Mouse (Mus musculus) heart, embryonic 11.5 days (tissue): ENCODE results near the gene Plod1. TPM values are rescaled to one million over a fixed set of nuclear protein-coding genes. Genes with fewer than 3 reads are reported as not detected.

Experiments used
- ATAC-seq: fragments of 200-750 bp; cut with Nextera tagmentation; replicated peaks from 2 replicates; pipeline ENCODE4 v1.8.0; 2017; ENCODE audit warnings: moderate library complexity; ENCODE audit not compliant: insufficient number of reproducible peaks, low FRiP score, low TSS enrichment
- H3K27ac ChIP-seq: fragments of 300-500 bp; sonication (generic); 2 replicates; pipeline ENCODE4 v1.5.1; 2014; ENCODE audit warnings: mild to moderate bottlenecking, low read depth, low read length
- H3K27me3 ChIP-seq: fragments of 300-500 bp; sonication (generic); 2 replicates; pipeline ENCODE4 v1.6.1; 2014; ENCODE audit warnings: mild to moderate bottlenecking, low read length, mixed read lengths; ENCODE audit not compliant: control insufficient read depth, insufficient read depth
- H3K36me3 ChIP-seq: fragments of 300-500 bp; sonication (generic); 2 replicates; pipeline ENCODE4 v1.6.1; 2014; ENCODE audit warnings: mild to moderate bottlenecking, low read length, moderate library complexity, mixed read lengths; ENCODE audit not compliant: control insufficient read depth, insufficient read depth
- H3K4me1 ChIP-seq: fragments of 300-500 bp; sonication (generic); 2 replicates; pipeline ENCODE4 v1.6.1; 2014; ENCODE audit warnings: low read length; ENCODE audit not compliant: control insufficient read depth, insufficient read depth
- H3K4me2 ChIP-seq: fragments of 300-500 bp; sonication (generic); 2 replicates; pipeline ENCODE4 v1.6.1; 2014; ENCODE audit warnings: mild to moderate bottlenecking, moderate library complexity
- H3K4me3 ChIP-seq: fragments of 300-500 bp; sonication (generic); 2 replicates; pipeline ENCODE4 v1.5.1; 2014; ENCODE audit warnings: low read depth, low read length
- H3K9ac ChIP-seq: fragments of 300-500 bp; sonication (generic); 2 replicates; pipeline ENCODE4 v1.6.1; 2014; ENCODE audit warnings: mild to moderate bottlenecking, low read depth, low read length, moderate library complexity
- H3K9me3 ChIP-seq: fragments of 300-500 bp; sonication (generic); replicated peaks from 2 replicates; pipeline ENCODE4 v1.6.1; 2016; ENCODE audit warnings: low read length; ENCODE audit not compliant: control insufficient read depth
- WGBS: fragments of 180-500 bp; shearing (Covaris S2); extraction: QIAGEN DNeasy Blood & Tissue Kit; methylation state at CpG from one replicate; pipeline ENCODE4 v1.1.7; 2014; ENCODE audit not compliant: insufficient replicate concordance; 5-methylcytosine and 5-hydroxymethylcytosine counted together
- polyA plus RNA-seq: library from polyadenylated mRNA; unstranded; fragments of >200 nt; fragmentation: Nextera tagmentation; extraction: Ambion mirVana; gene quantifications from 2 replicates; pipeline ENCODE4 v1.2.1, GENCODE M21; 2014

The Plod1 gene
- polyA plus RNA-seq, 1 experiment from 2014 or later, result 40.1 TPM

DNA sequence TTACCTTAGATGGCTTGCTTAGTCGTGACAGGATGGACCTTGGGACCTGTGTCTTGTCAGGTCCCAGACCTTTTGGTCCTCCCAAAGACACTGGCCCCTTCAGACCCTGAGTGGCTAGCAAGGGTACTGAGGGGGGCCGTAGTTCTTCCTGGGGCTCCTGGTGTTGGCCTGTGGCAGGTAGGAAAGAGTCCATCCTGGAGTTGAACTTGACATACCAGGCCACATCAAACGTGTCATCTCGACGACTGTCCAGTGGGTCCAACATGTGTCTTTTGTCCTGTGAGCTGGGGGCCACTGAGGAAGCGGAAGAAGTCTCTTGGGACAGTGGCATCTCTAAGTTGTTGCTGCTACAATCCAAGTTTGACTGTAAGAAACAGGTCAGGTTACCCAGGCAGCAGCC lies 70.9 kb downstream of the Plod1 start:
- Histone ChIP-seq H3K36me3 (peaks cover 27% of the 10 kb centered on the region), H3K27me3 (no peaks in the 10 kb centered on the region), H3K4me3 (no peak overlapping the region), H3K4me2 (no peak overlapping the region), H3K9me3 (no peaks in the 10 kb centered on the region), H3K27ac (no peak overlapping the region), H3K9ac (no peak overlapping the region), H3K4me1 (peaks cover 17% of the 10 kb centered on the region)
- ATAC-seq, result no peak
- WGBS, result 92% methylated on average over 6 of the region's 6 CpGs

DNA sequence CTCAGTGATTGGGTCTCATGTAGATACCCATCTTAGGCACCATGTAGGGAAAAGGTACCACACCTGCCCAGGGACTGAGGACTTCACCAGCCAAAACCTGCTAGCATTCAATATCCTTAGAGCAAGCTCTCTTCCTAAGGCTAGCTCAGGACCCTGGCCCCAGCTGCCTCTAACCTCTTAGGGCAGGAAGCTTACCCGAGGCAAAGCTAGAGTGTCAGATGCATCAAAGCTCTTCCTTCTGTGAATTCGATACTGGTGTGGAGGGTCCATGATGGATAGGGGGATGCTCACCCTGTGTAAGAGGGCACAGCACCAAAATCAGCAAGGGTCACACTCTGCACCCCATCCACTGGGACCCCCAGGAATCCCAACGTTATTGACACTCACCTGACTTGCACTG lies 74.5 kb downstream of the Plod1 start:
- H3K27ac ChIP-seq, result no peak overlapping the region
- no peak overlapping the region for H3K4me3 ChIP-seq
- no peak overlapping the region for H3K9ac ChIP-seq
- no peaks in the 10 kb centered on the region for H3K27me3 ChIP-seq
- WGBS, result 89% methylated on average over 3 of the region's 3 CpGs
- no peaks in the 10 kb centered on the region for H3K9me3 ChIP-seq
- no peak overlapping the region for H3K4me2 ChIP-seq
- H3K36me3 ChIP-seq, result peaks cover 28% of the 10 kb centered on the region
- H3K4me1 ChIP-seq, result no peaks in the 10 kb centered on the region
- ATAC-seq, result no peak

Other genes starting within 250 kb of the Plod1 start
- gene Zfp534, start 234.2 kb downstream of the Plod1 start, polyA plus RNA-seq, result not detected in 2 replicates
- gene Zfp984, start 127.0 kb downstream of the Plod1 start, polyA plus RNA-seq, result 9.8 and 11.6 TPM in 2 replicates
- gene Zfp933, start 88.4 kb downstream of the Plod1 start, polyA plus RNA-seq, result 4.9 and 6.9 TPM in 2 replicates
- 23.9 and 24.9 TPM in 2 replicates for gene Miip, start 68.0 kb downstream of the Plod1 start, polyA plus RNA-seq
- 7.2 and 10.8 TPM in 2 replicates for gene Fv1, start 67.8 kb downstream of the Plod1 start, polyA plus RNA-seq
- 61.8 and 95.4 TPM in 2 replicates for gene Mfn2, start 32.1 kb downstream of the Plod1 start, polyA plus RNA-seq
- 16.4 and 16.5 TPM in 2 replicates for gene 2510039O18Rik, start 4.1 kb upstream of the Plod1 start, polyA plus RNA-seq
- gene Nppb, start 49.0 kb upstream of the Plod1 start, polyA plus RNA-seq, result 305 and 336 TPM in 2 replicates
- gene Nppa, start 64.0 kb upstream of the Plod1 start, polyA plus RNA-seq, result 5,496 and 5,973 TPM in 2 replicates
- 6.3 and 7.3 TPM in 2 replicates for gene Clcn6, start 102.1 kb upstream of the Plod1 start, polyA plus RNA-seq
- 8.9 and 10.4 TPM in 2 replicates for gene Mthfr, start 102.3 kb upstream of the Plod1 start, polyA plus RNA-seq
- 12.7 and 17.6 TPM in 2 replicates for gene Agtrap, start 151.3 kb upstream of the Plod1 start, polyA plus RNA-seq
- 45.3 and 47.2 TPM in 2 replicates for gene Mad2l2, start 193.6 kb upstream of the Plod1 start, polyA plus RNA-seq
- gene Draxin, start 193.9 kb upstream of the Plod1 start, polyA plus RNA-seq, result 0.06 and 0.16 TPM in 2 replicates
- 23.3 and 24.5 TPM in 2 replicates for gene Fbxo6, start 215.4 kb upstream of the Plod1 start, polyA plus RNA-seq
- 20.4 and 24.8 TPM in 2 replicates for gene Fbxo44, start 223.7 kb upstream of the Plod1 start, polyA plus RNA-seq
- 0.84 TPM in 2 replicates for gene Fbxo2, start 223.9 kb upstream of the Plod1 start, polyA plus RNA-seq